Mouse (Mus musculus) testis, postnatal 10 days (tissue): ENCODE data around the gene Cox4i1.
A peak's percentile ranks its signal among the peaks of the same experiment; 100 is the strongest.

Source experiments
- DNase-seq: peaks from one replicate; pipeline ENCODE4 v3.0.0; 2021; ENCODE audit warnings: low spot score

Cox4i1 gene

GRCm38 (mm10) chr8:120664566-120664965, 3.5 kb upstream of the Cox4i1 start:
- no peak for DNase-seq

GRCm38 (mm10) chr8:120665726-120666455, 2.1 kb upstream of the Cox4i1 start:
- no peak for DNase-seq

DNA sequence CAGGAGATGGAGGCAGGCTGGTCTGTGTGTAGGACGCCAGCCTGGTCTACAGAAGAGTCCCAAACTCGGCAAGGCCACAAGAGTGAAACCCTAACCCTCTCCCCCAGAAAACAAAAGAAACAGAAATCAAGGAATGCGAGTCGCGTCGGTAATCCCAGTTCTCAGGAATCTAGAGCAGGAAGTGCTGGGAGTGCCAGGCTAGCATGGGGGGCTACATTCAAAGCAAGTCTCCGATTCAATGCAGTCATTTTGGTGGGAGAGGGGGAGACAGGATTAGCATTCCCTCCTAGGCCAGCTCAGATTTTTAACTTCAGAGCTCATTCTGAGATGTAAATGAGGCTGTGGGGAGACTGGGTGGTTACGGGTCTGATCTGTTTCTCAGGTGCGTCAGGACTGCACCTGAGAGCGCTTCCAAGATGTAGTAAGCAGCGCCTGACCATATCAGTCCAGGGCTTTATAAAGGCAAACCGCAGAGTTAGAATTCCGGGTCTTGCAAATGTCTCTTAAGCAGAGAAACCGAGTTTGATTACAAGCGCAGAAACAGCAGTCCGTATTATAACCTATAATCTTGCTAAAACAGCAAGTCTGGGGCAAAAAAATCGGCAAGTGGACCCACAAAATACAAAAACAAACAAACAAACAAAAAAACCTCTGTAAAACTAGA, 1.1 kb upstream of the Cox4i1 start:
- no peak for DNase-seq

GRCm38 (mm10) chr8:120668374-120668905, 418 bp downstream of the Cox4i1 start, which contains the start of gene Emc8:
TSS of gene Emc8 (minus strand) at chr8:120668573.
- peak; percentile 73 for DNase-seq

DNA sequence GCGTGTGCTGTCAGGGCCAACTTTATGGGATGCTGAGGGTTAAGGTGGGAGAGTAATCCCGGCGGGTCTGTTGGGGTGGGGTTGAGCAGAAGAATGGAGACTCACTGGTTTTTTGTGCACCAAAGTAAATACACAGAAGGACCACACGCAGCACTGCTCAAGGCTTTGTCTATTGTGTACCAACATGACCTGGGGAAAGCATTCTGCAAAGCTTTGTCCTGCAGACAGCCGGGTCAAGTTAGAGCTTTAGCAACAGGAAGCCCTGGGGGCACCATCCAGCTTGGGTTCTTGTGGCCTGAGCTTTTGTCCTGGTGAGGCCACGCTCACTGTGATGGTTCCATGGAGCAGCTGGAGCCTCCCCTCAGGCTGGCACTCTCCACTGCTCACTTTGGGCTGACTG, 3.8 kb downstream of the Cox4i1 start:
- DNase-seq, result no peak

DNA sequence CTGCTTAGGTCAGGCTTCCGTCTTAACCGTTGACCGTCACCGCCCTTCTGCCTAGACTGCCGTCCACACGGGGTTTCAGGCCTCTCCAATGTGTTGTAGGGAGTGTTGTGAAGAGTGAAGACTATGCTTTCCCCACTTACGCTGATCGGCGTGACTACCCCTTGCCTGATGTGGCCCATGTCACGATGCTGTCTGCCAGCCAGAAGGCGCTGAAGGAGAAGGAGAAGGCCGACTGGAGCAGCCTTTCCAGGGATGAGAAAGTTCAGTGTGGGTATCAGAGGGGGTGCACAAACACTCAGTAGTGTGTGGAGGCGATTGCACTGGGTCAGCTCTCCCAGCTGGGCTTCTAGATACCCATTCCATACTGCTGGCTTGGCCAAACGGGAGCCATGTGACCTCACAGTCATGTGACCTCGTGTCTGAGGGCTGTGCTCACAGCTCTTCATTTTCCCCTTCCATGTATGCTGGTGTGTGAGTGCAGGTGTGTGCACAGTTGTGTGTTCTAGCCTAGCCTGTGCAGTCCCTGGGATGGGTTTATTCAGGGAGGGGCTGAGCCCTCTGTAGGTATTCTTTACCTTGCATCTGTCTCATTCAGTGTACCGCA, 4.7 kb downstream of the Cox4i1 start:
- no peak for DNase-seq

DNA sequence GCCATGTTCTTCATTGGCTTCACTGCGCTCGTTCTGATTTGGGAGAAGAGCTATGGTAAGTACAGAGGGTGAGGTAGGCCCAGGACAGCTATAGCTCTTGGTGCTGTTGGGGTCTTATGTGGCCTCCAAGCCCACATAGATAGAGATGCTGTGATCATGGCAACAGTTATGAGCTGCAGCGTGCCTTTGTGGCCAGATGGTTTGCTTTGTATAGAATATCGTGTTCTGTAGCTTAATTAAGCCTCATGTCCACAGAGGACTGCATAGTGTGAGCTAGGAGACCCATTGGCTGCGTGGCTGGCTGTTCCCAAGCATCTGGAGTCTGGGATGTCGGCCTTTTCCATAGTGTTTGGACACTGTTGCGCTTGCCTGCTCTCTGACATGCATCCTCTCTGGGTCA, 5.3 kb downstream of the Cox4i1 start:
- DNase-seq, result no peak

DNA sequence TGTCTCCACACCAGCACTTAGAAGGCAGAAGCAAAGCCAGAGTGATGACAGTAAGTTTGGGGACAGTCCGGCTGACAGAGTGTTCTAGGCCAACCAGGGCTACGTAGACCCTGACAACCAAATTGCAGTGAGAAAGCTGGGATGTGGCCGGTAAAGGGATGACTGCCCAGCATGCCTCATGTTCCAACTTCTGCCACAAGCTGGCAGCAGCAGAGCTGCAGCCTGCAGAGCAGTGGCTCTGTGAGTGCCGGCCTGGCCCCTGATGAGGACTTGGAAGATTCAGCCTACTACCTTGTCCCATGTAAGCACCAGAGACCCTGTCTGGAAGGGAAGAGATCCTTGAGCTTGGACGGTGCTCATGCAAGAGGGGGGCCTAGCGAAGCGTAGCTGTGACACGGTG, 7.7 kb downstream of the Cox4i1 start:
- no peak for DNase-seq

GRCm38 (mm10) chr8:120678447-120678846, 10.4 kb downstream of the Cox4i1 start:
- peak; percentile 95 for DNase-seq

- DNase-seq, result no peak
Observed at GRCm38 (mm10) chr8:120679629-120680387, 11.8 kb downstream of the Cox4i1 start.

GRCm38 (mm10) chr8:120680405-120680804, 12.4 kb downstream of the Cox4i1 start:
- peak; percentile 76 for DNase-seq

DNA sequence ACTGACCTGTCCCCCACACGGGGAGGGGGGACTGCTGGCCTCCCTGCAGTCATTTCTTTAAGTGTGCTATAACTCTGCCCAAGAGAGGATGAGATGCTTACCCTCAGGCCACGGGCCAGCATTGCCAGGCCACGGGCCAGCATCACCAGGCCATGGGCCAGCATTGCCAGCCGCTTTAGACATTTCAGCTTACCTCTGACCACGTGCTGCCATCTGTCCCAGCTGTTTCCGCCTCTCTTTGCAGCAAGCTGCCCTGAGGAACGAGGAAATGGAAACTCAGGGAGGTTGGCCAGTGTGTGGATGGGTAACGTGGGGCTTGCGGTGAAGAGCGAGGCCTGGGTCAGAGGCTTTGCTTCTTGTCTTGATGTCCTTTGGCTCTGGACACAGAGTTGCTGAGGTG, 13.1 kb downstream of the Cox4i1 start:
- no peak for DNase-seq

GRCm38 (mm10) chr8:120683602-120684001, 15.6 kb downstream of the Cox4i1 start:
- DNase-seq, result peak; percentile 85

DNA sequence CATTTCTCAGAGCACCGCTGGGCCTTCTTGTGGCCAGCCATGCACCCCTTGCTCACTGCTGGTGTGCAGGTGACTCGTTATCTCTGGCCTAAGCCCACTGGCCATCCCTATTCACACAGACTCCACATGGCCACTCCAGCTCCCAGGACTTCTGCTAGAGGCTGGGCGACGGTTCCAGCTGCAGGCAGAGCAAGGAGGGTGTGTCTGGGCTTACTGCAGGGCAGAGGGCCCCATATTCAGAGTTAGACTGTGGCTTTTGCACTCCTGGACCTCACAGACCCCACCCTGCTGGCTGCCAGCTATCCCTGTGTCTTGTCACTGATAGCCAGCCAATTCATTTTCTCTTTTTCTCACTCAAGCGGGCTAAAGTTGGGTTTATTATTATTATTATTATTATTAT, 16.1 kb downstream of the Cox4i1 start:
- no peak for DNase-seq

DNA sequence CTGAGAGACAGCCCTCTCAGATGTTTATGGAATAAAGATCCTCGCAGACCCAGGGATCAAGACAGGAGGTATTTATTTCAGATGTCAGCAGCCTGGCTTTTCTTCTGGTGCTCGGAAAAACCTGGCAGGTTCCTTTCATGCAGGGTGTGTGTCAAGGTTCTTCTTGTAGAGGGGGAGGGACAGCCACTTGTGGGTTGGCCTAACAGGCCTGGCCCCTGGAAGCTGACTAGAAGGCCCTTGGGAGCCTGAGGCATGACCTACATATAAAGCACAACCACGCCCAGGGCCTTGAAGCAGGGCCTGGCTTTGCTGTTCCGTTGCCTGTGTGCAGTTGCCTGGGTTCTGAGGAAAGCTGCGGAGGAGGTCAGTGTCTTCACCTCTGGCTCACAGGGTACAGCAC, 17.1 kb downstream of the Cox4i1 start:
- no peak for DNase-seq

GRCm38 (mm10) chr8:120685591-120685990, 17.6 kb downstream of the Cox4i1 start:
- no peak for DNase-seq

DNA sequence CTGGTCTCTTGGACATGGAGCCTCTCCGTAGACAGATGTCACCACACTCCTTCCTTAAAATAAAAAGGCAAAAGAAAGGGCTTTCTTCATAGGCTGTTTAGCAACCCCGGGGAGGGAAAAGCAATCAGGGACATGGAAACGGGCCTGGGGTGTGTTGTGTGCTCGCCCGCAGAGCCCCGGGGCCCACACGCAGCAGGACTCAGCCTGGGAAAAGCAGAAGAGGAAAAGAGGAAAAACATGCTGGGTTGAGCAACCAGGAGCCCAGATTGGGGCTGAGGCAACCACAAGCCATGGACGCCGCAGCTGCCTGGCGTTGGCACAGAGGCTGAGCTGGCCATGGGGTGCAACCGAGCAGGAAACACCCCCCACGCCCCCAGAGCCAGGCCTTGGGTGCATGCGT, 18.0 kb downstream of the Cox4i1 start:
- no peak for DNase-seq

DNA sequence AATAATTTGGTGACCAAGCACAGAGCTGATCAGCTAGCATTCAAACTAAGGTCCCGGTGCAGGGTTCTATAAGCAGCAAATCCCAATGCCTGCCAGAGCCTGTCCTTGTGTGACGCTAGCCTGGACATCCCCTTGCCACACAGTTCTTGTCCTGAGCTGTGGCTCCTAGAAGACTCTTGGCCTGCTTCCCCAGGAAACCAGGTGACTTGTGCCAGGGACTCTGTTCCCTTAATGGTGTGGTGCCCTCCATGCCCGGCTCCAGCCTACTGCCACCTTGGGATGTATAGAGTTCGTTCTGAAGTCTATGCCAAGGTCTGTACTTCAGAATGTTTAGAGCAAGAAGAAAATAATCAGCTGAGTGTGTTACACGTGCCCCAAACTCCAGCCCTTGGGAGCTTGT, 18.6 kb downstream of the Cox4i1 start:
- DNase-seq, result no peak

GRCm38 (mm10) chr8:120687786-120688185, 19.8 kb downstream of the Cox4i1 start:
- no peak for DNase-seq

DNA sequence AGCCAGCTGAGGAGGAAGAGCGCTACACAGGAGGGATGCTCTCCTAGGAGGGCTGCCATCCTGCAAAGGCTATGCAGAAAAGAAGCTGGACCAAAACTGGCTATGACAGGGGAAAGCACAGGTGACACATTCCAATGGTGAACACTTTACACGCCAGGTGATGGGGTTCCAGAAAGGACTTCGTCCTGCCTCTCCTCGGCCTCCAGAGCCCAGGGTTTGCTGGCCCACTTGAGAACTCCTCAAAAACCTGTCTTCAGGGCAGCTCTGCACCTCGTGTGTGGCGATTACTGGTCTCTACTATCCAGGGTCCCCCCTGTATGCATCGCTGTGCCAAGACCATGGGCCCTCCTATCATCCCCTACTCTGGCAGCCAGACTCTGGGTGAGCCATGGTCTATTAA, 20.5 kb downstream of the Cox4i1 start:
- DNase-seq, result no peak

GRCm38 (mm10) chr8:120692934-120693333, 24.9 kb downstream of the Cox4i1 start:
- no peak for DNase-seq

- peak; percentile 75 for DNase-seq
Observed at GRCm38 (mm10) chr8:120693861-120694493, 26.0 kb downstream of the Cox4i1 start.
